Mouse (Mus musculus): ENCODE results near the gene Apobec3.
A peak's percentile ranks its signal among the peaks of the same experiment; 100 is the strongest.
"Not testable (repeated sequence)": the region's sequence is repeated elsewhere in the genome, so short reads cannot be mapped to it uniquely, and the experiment has no call there.

The Apobec3 gene

GRCm38 (mm10) chr15:79895221-79896079 is 4.0 kb downstream of the Apobec3 start:
- DNase-seq: not testable (repeated sequence)

GRCm38 (mm10) chr15:79896080-79896725 is 4.7 kb downstream of the Apobec3 start:
- no peak for DNase-seq

GRCm38 (mm10) chr15:79898988-79899387 is 7.5 kb downstream of the Apobec3 start:
- DNase-seq: no peak

GRCm38 (mm10) chr15:79899828-79900510 is 8.5 kb downstream of the Apobec3 start:
- no peak for DNase-seq

GRCm38 (mm10) chr15:79900751-79901150 is 9.3 kb downstream of the Apobec3 start:
- peak in 1 of 2 experiments; percentile 65 for DNase-seq

GRCm38 (mm10) chr15:79901399-79901798 is 9.9 kb downstream of the Apobec3 start:
- no peak for DNase-seq

GRCm38 (mm10) chr15:79903081-79903480 is 11.6 kb downstream of the Apobec3 start:
- DNase-seq: not testable (repeated sequence)

- no peak for DNase-seq
Measured at GRCm38 (mm10) chr15:79903963-79904362, 12.5 kb downstream of the Apobec3 start.

- not testable (repeated sequence) for DNase-seq
Measured at GRCm38 (mm10) chr15:79904678-79905077, 13.2 kb downstream of the Apobec3 start.

- no peak for DNase-seq
Measured at GRCm38 (mm10) chr15:79905211-79905610, 13.8 kb downstream of the Apobec3 start.

- DNase-seq: no peak
Measured at GRCm38 (mm10) chr15:79906855-79907254, 15.4 kb downstream of the Apobec3 start.

GRCm38 (mm10) chr15:79909006-79909405 is 17.5 kb downstream of the Apobec3 start:
- not testable (repeated sequence) for DNase-seq

GRCm38 (mm10) chr15:79910812-79911211 is 19.4 kb downstream of the Apobec3 start:
- DNase-seq: not testable (repeated sequence)

- no peak for DNase-seq
Measured at GRCm38 (mm10) chr15:79911339-79911738, 19.9 kb downstream of the Apobec3 start.

- DNase-seq: no peak
Measured at GRCm38 (mm10) chr15:79913761-79914346, 22.4 kb downstream of the Apobec3 start.

GRCm38 (mm10) chr15:79914357-79914756 is 22.9 kb downstream of the Apobec3 start:
- no peak for DNase-seq

GRCm38 (mm10) chr15:79916150-79916549 is 24.7 kb downstream of the Apobec3 start:
- DNase-seq: peak in 1 of 2 experiments; percentile 5

- no peak for DNase-seq
Measured at GRCm38 (mm10) chr15:79917111-79917720, 25.8 kb downstream of the Apobec3 start.

GRCm38 (mm10) chr15:79918485-79918884 is 27.0 kb downstream of the Apobec3 start:
- DNase-seq: no peak

- DNase-seq: no peak
Measured at GRCm38 (mm10) chr15:79919787-79920186, 28.3 kb downstream of the Apobec3 start.

GRCm38 (mm10) chr15:79926856-79927416 is 35.5 kb downstream of the Apobec3 start:
- DNase-seq: no peak

GRCm38 (mm10) chr15:79927637-79928122 is 36.2 kb downstream of the Apobec3 start:
- DNase-seq: peak; percentile 95 to 97

All from spleen, adult 18-20 months (tissue).